Mouse (Mus musculus): Measurements from ENCODE around the gene Kir3dl1. TPM values are rescaled to one million over a fixed set of nuclear protein-coding genes. Genes with fewer than 3 reads are reported as not detected.
"Not testable (repeated sequence)": the region's sequence is repeated elsewhere in the genome, so short reads cannot be mapped to it uniquely, and the experiment has no call there.

The Kir3dl1 gene
- polyA plus RNA-seq (2015; fragmentation: Nextera tagmentation; extraction: Ambion mirVana), result not detected in 2 replicates

DNA sequence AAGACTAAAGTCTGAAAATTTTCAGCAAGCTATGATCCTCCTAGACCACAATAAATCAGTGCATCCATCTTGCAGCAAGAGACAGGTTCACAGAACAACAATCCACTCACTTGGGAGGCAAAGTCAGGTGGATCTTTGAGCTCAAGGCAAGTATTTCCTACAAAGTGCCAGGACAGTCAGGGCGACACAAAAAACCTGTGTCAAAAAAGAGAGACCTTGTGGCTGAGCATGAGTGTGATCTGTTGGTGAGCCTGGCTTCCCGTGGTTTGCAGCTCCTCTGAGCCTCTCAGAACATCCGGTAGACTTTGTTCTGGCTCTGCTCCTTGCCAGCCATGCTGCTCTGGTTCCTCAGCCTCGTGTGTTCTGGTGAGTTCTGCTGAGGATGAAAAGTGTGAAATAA, at the start of gene Kir3dl1:
TSS of gene Kir3dl1 (plus strand) at position 301 of the 400 bp plus-strand sequence.
- H3K27ac ChIP-seq; H3K27me3 ChIP-seq (replicated peaks); H3K4me2 ChIP-seq; H3K4me3 ChIP-seq; ATAC-seq (replicated peaks); H3K4me1 ChIP-seq; H3K36me3 ChIP-seq (replicated peaks); H3K9ac ChIP-seq; H3K9me3 ChIP-seq: not testable (repeated sequence)
- 84% methylated on average over 4 of the region's 4 CpGs for WGBS

DNA sequence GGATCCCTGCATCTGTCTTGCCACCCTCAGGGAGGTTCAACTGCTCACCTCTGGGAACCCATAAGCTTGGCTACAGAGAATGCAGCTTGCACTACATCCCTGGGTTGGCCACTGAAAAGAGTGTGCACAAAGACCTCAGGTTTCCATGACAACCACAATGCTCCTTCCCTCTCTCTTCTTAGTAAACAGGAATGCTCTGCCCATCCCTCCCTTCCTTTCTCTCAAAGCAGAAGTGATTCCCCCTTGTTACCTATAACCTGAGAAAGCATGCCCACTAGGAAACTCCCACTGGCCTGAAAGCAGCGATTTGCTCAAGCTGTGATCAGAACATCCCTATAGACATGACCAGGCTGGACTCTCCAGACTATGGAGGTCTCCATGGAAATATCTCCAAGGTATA, 26.2 kb downstream of the Kir3dl1 start, which contains the start of gene Kir3dl2:
TSS of gene Kir3dl2 (minus strand) at position 101 of the 400 bp plus-strand sequence.
- H3K27me3 ChIP-seq (replicated peaks); H3K4me2 ChIP-seq; H3K4me1 ChIP-seq; H3K36me3 ChIP-seq (replicated peaks); H3K27ac ChIP-seq; H3K9ac ChIP-seq; H3K4me3 ChIP-seq; ATAC-seq (replicated peaks); H3K9me3 ChIP-seq: not testable (repeated sequence)
- WGBS, result 54% methylated on average over 1 of the region's 1 CpGs

DNA sequence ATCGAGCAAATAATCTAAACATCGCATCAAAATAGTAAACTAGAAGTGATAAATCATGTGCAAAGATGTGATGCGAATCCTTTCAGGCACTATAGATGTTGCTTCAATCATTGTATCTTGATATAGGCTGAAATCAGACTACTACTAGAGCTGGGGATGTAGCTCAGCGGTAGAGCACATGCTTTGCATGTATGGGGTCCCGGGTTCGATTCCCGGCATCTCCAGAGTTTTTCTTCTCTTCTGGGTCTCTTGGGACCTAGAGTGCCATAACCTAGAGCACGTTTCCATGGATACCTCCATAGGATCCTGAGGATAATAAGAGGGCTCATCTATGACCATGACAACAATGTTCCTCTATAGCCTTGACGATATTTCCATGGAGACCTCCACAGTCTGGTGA, 51.3 kb downstream of the Kir3dl1 start:
- not testable (repeated sequence) for H3K9ac ChIP-seq; H3K36me3 ChIP-seq (replicated peaks); H3K27ac ChIP-seq; H3K9me3 ChIP-seq; H3K4me3 ChIP-seq; H3K27me3 ChIP-seq (replicated peaks); H3K4me2 ChIP-seq; H3K4me1 ChIP-seq; ATAC-seq (replicated peaks)
- 88% methylated on average over 9 of the region's 9 CpGs for WGBS

Other genes with a start within 250 kb of the Kir3dl1 start
- gene Bex3, start 247.7 kb upstream of the Kir3dl1 start, polyA plus RNA-seq (2015; fragmentation: Nextera tagmentation; extraction: Ambion mirVana), result 659 and 684 TPM in 2 replicates
- gene Kir3dl2, start 26.1 kb downstream of the Kir3dl1 start, polyA plus RNA-seq (2015; fragmentation: Nextera tagmentation; extraction: Ambion mirVana), result 0.22 and 0.31 TPM in 2 replicates
- 91.5 and 91.6 TPM in 2 replicates for gene Tceal3, start 72.8 kb downstream of the Kir3dl1 start, polyA plus RNA-seq (2015; fragmentation: Nextera tagmentation; extraction: Ambion mirVana)
- 21.3 and 22.1 TPM in 2 replicates for gene Tceal1, start 190.0 kb downstream of the Kir3dl1 start, polyA plus RNA-seq (2015; fragmentation: Nextera tagmentation; extraction: Ambion mirVana)
- 558 and 567 TPM in 2 replicates for gene Morf4l2, start 225.7 kb downstream of the Kir3dl1 start, polyA plus RNA-seq (2015; fragmentation: Nextera tagmentation; extraction: Ambion mirVana)